Mouse (Mus musculus) cerebellum, adult (tissue): ENCODE measurements at regions not wholly inside any gene's neighbourhood (a gene's known extent, or its start where the extent isn't known, plus 50 kb on each side); places are given as distances from the start of the nearest gene placed in this dataset.
A peak's percentile ranks its signal among the peaks of the same experiment; 100 is the strongest.

Source experiments
- ATAC-seq: cut with Nextera tagmentation; 2 replicates; pipeline ENCODE4 v1.9.2; 2017; ENCODE audit warnings: mild to moderate bottlenecking, moderate library complexity, mixed read lengths; ENCODE audit not compliant: insufficient number of reproducible peaks, low FRiP score, low TSS enrichment

DNA sequence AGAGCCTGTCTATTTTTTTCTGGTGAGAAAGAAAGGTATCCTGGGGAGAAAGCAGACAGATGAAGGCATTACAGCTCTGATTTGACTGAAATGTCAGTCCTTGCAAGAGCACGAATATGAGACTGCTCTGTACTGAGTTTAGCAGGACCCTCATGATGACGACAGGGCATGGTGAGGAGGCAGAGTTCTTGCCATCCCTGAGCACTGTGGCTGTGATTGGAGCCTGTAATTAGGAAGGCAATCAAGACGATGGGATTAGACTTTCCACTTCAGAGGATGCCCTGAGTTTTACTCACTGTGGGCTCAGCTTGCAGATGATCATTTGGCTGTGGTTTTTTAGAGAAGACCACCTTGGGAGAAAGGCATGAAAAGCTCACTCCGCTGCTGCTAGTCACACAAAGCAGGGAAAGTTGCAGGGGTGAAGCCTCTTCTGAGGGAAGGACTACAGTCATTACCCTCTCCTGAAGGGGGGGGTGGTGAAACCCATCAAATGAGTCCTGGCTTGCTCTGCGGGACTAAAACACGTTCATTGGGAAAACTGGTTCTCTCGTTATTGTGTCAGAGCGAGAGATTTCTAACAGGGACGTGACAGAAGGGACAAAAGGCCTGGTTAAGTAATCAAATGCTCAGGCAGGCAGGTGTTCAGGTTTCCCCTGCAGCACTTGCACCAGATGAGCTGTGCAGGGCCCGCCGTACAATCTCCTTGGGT is 132.9 kb upstream of the Fam241a start:
- no peak for ATAC-seq

DNA sequence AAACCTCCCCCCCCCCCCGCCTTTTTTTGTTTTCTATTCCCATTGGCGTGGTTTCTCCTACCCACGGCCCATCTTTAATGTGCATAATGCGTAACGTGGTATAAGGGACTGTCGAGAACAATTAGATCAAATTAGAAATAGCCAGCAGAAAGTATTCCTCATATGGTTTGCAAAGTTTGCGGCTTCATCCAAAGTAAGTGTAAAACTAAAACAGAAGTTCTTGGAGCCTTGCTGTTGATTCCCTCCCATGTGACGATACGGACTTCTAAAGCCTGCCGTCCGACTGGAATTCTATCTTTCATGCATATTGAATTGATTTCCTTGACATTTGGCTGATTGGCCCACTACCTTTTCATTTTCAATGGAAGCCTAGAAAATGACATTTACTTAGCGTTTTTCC is 128.7 kb upstream of the Fam241a start:
- no peak for ATAC-seq

DNA sequence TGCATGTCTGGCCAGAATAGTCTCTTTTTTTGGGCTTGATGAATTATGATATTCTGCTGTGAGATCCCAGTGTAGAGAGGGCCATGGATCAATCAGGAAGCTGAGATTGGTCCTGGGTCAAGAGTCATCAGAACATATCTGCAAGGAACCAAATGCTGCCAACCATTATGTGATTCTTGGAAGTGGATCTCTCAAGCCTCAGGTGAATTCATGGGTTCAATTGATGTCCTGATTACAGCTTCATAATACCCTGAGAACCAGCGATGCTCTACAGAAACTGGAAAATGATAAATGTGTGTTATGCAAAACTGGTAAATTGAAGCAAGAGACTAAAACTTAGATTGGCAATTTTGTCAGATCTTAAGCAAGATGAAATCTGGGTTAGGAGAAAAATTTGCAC is 118.8 kb upstream of the Fam241a start:
- no peak for ATAC-seq

DNA sequence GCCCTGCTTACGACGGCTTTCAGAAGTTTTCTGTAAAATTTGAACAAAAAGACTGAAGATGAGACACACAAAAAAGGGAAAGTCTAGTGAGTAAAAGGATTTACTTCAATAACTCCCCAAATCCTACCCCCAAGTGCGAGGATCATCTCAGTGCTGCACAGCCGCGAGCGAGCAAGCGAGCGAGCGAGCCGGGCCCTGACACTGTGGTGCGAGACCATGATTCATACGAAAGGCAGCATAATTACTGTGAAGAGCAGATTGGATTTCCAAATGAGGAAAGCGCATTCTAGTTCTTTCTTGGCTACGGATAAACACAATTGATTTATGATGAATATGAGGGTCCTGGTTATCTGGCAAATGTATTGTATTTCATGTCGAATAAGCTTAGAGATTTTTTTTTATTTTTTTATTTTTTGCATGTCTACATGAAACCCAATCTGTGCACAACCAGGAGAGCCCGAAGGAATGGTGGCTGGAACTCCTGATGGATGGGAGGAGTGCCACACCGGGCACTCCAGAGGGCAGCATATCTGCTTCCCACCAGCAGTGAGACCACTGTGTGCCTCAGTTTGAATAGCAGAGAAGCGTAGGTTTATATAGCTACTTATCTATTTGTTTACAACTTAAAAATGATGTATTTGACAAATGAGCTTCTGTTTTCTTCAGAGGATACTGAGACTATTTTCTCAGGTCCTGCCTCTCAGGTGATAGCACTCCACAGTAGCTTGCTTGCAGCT is 106.9 kb upstream of the Fam241a start:
- no peak for ATAC-seq

DNA sequence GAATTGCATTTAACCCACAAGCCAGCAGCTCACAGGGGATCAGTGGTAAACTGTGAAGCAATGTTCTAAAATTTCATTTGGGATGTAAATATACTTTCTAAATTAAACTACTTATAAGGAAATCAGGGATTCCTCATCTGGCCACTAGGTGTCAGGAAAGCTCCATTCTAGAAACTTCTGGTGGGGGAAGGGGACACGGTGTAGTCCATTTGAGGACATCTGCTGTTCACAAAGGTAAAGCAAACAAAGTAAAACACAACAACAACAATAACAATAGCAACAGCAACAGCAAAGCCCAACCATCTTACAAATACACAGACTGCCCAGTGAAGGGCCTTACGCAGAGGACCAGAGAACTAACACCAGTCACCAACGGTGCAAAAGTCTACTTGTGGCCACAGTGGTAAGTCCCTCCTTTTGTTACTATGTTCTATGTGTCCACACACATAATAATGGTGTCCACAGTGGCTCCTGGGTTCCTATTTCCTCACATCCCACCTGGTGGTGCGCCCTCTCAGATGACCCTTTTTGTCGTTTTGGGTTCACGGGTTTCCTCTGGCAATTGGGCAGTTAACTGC is 105.9 kb upstream of the Fam241a start:
- no peak for ATAC-seq

DNA sequence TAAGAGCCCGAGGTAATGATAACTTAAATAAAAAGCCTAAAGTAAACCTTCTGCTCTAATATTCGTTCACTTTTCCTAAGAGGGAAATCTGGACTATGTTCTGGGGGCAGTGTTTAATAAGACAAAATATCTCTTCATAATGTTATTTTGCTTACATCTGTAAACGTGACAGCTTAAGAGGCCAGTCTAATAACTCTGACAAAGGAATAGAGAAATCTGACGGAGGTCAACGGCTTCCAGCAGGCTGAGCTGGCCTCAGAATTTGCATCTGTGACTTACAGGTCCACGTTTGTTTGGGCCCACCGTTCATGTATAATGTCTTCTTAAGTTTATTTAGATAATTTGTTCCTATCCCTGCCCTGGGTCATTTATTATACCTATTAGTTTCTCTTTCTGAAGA is 99.6 kb upstream of the Fam241a start:
- ATAC-seq, result no peak

DNA sequence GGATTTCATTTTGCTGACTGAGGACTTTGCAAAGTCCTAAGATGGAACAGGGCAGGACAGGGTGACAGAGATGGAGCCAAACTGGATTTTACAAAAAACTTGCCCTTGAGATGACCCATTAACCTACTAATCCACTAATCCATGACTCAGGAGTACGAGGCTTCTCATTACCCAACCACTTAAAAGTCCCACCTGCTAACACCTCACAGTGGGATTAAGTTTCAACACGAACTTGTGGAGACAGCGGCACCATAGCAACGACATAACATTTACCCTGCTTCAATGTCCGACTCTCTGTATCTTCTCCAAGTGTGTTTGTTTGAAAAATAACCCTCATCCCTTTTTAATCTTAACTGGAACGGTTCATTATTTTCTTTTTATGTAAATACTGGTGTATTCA is 91.5 kb upstream of the Fam241a start:
- no peak for ATAC-seq

DNA sequence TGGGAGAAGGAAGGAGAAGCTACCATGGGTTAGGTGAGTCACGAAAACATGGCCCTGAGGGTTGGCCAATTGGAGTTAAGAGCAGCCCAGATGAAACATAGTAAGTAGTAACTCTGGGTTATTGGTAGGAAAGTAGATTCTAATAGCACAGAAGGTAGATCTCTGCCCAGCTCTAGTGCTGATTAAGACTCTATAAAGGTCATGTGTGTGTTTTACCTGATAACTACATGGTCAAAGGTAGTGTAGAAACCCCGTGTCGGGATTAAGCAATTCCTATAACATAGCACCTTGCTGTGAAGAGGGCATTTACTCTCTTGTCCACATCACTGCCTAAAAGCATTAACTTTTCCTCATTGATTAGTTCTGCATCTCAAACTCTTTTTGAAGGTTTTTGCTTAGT is 89.0 kb upstream of the Fam241a start:
- no peak for ATAC-seq

DNA sequence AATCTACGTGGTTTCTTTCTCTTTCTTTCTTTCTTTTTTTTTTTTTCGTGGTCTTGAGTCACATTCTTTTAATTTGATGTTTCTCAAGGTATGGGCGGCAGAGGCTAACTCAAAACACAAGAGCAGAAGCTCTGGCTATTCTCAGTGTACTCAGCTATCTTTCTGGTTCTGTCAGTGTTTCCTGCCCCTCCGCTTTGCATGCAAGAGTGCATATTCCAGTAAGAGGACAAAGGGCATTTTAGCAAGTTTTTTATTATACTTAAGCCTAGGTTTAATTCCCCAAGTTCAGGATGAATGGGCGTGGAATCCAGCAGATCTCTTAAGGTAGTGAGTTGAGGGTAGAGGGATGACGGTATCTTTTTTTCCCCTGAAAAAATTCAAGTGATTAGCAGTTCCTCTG is 81.1 kb upstream of the Fam241a start:
- no peak for ATAC-seq

DNA sequence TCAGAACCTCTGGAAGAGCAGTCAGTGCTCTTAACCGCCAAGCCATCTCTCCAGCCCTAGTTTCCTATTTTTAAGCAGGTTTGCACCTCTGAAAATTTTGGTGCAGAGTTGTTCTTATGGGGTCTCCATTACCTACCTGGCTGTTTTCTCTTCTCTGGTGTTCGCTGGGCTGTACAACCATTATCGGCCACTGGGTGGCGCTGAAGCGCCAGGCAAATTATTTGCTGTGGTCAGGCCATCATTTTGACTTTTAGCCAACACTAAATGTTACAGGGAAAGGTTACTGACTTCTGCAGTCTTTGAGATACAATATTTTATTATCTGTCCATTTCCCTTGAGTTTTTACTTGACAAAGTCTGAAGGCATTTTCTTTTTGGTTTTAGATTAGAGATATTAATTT is 74.8 kb upstream of the Fam241a start:
- no peak for ATAC-seq

DNA sequence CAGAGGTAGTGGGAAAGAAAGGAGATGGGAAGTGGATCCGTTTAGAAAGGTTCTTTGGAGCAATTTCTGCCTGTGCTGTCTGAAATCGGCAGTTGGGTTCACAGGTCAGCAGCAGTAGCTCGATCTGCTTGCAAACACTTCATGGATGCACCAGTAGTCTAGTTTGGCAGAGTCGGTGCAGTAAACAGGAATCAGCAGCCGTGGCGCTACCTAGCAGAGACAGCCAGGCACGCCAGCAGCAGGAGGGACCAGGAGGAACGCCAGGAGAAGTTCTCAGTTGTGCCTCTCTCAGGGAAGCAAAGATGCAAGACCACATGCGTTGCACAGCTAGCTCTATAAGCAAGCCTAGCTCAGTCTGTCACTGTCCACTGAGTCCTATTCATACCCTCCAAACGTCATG is 71.0 kb upstream of the Fam241a start:
- ATAC-seq, result no peak

DNA sequence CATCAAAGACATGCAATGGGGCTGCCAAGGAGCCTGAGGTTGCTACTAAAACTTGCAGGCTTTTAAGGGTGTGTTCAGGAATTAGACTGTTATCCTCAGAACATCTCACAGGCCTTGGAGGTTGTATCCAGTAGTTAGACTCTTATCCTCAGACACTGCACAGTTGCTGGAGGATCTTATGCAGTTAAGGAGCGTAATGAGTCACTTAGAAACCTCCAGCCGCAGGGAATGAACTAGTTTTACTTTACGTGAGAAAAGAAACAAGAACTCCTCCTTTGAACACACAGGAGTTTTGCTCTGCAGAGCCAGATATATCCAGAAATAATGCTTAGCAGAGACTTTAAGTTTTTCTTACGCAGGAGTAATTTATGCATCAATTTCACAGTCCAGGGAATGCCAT is 70.1 kb upstream of the Fam241a start:
- no peak for ATAC-seq

DNA sequence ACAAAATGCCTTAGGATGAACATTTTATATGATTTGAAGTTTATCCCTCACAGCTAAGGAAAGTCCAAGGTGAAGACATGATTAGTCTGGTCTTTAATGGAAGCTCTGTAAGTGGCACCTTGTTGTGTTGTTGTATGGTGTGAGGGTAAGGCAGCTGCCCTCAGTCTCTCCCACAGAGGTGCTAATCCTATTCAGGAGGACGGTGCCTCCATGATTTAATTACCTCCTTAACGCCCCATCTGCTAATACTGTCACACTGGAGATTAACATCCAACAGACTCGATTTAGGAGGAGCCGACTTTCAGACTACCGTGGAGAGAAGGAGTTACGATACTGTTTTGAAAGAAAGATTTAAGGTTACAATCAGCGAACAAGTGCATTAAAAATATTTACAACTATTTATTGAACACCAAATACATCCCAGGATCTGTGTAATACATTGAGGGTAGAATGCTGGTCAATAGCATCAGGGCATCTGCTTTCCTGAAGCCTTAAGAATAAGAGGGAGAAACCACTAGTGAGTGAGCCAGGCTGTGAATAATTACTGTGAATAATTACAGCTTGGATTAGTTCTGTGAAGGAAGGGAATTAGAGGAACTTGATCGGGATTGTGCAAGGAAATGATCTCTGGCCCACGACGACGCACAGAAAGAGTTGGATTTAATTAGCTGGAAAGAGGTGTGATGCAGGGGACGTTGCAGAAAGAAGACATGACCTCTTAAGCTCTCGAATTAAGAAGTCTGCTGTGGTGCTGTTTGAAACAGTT is 63.0 kb upstream of the Fam241a start:
- no peak for ATAC-seq

DNA sequence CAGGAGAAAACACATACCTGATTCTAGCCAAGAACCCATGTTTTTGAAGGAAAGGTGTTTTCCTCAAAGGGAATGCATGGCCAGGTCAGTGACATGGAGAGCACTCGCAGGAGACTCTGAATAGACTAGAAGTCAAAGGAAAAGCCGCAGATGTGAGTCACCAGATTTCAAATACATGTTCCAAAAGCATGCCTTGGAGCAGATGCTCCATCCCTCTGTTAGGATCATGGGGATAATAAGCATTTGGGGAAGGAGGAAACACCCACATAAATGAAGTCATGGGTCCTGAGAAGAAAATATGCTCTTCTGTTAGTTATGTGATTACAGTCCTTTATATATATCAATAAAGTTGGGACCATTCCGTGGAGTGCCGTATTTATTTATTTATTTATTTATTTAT is 58.7 kb upstream of the Fam241a start:
- no peak for ATAC-seq

DNA sequence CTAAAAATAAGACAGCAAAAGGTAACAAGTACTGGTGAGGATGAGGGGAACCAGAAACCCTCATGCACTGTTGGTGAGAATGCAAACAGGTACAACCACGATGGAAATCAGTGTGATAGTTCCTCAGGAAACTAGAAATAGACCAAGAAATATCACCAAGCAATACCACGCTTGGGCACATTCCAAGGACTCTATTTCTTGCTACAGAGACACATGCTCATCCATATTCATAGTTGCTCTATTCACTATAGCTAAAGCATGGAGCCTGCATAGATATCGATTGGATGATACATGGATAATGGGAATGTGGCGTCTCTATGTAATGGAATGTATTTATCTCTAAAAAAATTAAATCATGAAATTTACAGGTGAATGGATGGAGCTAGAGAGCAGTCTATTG is 57.5 kb upstream of the Fam241a start:
- ATAC-seq, result no peak

DNA sequence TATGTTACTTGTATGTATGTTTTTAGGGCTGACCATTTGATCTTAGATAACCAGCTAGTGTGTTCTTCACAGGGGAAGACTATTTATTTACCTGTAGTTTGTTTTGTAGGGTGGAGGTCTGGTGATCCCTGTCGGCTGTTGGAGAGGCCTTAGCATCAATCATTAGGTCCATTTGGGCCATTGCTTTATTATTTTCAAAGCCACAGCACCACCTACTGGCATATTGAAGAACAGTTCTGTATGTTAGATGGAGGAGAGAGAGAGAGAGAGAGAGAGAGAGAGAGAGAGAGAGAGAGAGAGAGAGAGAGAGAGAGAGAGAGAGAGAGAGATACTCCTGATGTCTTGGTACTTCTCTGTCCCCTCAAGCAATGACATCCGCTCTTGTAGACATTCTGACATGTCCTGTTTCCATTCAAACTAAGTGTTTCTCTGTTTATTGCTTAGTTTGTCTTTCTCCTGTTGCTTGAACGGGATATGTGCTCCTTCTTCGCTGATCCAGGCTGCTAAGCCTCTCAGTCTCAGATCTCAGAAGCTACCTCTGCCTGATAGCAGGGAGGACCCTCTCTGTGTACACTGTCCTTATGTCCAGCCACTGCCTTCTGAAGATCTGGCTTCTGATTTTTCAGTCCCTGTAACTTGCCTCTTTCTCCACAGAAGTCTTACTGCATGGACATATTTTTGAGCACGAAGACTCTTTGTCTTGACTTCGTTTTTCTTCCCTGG is 52.9 kb upstream of the Fam241a start:
- peak; percentile 79 for ATAC-seq

DNA sequence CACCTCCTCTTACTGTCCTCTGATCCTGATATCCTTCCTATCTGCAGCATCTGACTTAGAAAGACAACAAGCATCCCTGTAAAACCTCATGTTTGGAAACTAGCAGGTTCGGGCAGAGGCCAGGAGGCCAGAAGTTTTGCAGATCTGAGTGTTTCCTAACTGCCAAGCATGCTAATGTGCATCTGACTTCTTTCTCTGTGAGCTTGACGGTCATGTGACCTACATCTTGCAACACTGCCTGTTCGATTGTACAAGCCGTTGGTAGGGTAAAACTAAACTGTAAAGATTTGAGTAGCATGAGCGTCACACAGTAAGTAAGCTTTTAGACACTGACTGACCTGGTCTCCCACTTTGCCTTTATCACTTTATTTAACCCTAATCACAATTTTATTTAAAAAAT is 52.2 kb upstream of the Fam241a start:
- ATAC-seq, result no peak
